Mouse (Mus musculus) adipocyte (in vitro differentiated cells): ENCODE data around the gene Crcp.

ENCODE experiments used
- DNase-seq: peaks from one replicate; pipeline ENCODE4 v3.0.0-alpha.2; 2016; ENCODE audit warnings: low spot score

Crcp gene

GRCm38 (mm10) chr5:130059413-130060328 lies 30.6 kb downstream of the Crcp start:
- no peak for DNase-seq

DNA sequence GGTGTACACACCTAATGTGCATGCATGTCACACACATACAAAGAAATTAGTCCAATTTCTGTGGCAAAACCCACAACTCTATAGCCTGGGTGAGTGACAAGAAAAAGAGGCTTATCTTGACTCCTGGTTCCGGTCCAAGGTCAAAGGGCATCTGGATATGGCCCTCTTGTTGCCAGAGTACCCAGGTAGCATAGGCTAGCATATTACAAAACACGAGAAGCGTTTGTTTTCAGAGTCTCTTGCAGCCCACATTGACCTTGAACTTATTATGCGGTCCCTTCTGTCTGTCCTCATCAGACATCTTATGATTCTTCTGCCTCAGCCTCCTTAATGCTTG lies 31.2 kb downstream of the Crcp start:
- DNase-seq = no peak

DNA sequence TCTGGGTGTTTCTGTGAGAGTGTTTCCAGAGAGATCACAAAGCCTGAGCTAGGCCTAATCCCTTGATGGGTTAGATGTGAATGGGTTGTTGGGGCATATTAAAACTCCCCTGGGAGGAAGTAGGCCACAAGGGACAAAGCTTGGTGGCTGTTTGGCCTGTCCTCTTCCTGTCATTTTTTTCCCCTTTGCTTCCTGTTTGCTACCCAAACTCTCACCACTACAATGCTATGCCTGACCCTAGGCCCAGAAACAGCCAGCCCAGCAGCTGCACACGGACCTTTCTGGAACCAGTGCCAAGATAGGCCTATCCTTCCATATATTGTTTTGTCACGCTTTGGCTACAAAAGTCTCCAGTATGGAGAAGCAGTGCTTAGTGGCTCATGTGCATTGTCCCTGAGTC lies 33.0 kb downstream of the Crcp start:
- DNase-seq = peak; percentile 84

GRCm38 (mm10) chr5:130063760-130064159 lies 34.7 kb downstream of the Crcp start:
- peak; percentile 26 for DNase-seq

DNA sequence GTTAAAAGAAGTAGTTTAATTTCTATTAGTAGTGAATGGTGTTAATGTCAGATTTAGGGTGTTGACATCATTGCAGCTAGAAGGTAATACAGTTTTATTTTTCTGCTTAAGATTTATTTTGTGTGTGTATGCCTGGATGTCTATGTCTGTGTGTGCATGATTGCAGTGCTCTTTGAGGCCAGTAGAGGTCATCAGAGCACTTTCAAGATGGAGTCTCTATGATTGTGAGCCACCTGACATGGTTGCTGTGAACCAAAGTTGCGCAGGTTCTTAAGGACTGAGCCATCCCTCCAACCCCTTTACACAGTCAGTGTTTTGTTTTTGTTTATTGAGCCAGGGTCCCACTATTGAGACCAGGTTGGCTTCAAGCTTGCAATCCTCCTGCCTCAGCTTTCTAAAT lies 36.5 kb downstream of the Crcp start:
- DNase-seq = no peak

GRCm38 (mm10) chr5:130067841-130068264 lies 38.8 kb downstream of the Crcp start:
- no peak for DNase-seq

DNA sequence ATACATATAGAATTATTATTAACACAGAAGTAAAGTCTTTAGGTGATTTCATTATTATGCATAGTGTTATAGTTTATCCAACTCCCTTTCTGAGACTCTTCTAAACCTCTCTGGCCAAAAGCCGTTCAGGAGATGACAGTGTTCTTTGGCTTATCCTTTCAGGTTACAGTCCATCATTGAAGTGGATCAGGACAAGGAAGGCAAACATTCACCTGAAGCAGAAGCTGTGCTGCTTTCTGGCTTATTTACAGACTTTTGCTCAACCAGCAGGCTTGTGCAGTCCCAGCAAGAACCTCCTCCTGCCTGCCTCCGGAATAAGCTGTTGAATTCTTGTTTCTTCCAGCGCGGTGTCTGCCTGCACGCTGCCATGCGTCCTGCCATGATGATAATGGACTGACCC lies 43.9 kb downstream of the Crcp start, which contains the start of gene Tpst1:
TSS of gene Tpst1 (plus strand) at position 301 of the 400 bp plus-strand sequence.
- DNase-seq = no peak

- DNase-seq = no peak
Measured at GRCm38 (mm10) chr5:130074491-130074890, 45.4 kb downstream of the Crcp start.

DNA sequence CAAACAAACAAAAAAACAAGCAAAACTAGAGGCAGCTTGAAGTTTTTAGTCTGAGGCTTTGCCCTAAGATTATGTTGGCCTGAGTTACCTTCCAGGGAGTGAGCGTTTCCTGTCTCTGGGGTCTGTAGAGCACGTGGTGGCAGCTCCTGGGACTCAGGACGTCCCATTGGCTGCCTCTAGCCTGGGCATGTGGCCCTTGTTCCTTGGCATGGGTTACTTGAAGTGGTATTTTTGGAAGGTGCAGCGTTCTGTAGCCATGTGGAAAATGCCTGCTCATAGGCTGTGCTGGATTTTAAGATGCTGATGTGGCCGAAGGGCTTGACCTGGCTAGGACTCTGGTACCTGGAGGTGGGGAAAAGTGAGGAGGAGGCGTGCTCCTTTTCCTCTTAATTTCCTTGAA lies 47.3 kb downstream of the Crcp start:
- DNase-seq = no peak

DNA sequence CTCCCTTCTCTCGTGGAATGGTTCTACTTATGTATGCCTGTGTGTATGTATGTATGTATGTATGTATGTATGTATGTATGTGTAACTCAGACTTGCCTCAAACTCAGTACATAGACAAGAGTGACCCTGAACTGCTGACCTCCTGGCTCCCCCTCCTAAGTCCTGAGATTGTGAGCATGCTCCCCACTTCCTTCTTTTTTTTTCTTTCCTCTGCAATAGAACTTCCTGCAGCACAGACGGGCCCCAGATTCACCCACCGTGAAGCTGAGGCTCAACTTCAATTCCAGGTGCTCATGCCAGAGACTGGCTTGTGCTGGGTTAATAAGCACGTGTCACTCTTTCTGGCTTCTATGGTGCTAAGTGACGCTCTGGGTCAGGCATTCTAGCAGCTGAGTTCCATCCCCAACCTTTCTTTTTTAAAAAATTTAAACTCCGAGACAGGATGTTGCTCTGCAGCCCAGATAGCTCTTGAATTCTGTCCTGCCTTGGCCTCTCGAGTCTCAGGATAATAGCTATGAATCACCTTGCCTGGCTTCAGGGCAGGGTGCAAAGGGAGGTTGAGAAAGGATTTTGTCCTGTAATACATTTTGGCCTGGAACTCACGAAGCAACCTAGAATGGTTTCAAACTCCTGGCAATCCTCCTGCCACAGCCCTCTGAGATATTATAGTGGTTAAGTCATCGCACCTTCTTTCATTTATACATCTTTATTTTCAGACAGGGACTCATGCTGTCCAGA lies 49.2 kb downstream of the Crcp start:
- no peak for DNase-seq

GRCm38 (mm10) chr5:130078834-130079156 lies 49.7 kb downstream of the Crcp start:
- no peak for DNase-seq

- peak; percentile 88 for DNase-seq
Measured at GRCm38 (mm10) chr5:130079202-130080050, 50.3 kb downstream of the Crcp start.

DNA sequence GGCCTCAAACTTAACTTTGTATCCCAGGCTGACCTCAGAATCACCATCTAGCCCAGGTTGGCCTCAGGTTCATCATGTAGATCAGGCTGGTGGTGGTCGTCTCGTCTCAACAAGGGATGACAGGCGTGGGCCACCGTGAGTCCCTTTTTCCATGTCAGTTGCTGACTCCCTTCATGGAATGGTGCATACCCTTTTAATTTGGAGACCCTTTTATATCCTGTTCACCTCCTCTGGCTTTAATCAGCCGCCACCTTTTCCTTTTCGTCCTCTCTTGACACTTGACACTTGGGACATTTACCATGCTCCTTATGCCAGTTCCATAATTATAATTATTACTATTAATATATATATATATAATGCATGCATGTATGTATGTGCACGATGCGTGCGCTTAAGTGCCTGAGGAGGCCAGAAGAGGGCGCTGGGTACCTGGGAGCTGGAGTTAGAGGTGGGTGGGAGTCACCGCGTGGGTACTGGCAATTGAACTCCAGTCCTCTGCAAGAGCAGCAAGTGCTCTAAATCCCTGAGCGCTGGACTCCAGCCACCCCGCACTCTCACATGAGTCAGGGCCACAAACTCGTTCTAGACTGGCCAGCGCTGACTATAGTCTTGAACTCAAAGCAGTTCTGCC lies 51.1 kb downstream of the Crcp start:
- DNase-seq = no peak

DNA sequence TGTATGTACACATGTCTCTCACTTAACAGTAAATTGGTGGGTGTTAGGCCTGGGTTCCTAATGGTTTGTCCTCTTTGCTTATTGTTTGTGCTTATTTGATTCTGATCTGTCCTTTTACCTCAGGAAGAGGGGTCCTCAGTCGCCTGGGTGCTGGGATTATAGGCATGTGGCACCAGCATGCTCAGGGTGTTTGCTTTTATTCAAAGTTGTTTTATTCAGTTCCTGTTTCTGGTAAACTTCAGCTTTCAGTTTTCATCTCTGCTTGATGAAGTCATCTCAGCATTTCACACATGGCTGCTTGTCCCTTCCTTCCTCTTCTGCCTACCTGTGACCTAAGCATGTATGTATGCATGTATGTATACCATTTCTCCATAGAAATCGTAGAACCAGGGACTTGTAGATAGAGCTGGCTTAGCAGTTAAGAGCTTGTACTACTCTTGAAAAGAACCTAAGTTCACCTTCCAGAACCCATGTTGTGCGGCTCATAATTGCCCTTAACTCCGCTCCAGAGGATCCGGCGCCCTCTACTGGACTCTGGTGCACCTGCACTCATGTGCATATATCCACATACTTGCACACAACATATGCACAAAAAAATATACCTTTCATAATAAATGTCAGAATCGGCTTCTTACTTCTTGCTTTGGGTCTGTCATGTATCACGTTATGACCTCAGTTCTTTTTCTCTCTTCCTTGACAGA lies 52.2 kb downstream of the Crcp start:
- DNase-seq = no peak

DNA sequence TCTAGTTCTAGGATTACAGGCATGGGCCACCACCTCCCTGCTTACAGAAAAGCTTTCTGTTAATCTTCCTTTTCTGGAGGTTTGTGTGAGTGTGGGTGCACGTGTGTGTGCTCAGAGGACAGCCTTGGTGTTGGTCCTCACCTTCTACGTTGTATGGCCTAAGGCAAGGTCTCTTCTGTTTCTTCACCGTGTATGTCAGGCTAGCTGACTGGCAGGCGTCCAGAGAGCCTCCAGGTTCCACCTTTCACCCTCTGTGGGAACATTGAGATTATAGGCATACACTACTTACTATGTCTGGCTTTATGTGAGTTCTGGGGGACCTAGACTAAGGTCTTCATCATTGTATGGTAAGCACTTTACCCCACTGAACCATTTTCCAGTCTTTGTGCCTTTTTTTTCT lies 53.3 kb downstream of the Crcp start:
- DNase-seq = peak; percentile 48

GRCm38 (mm10) chr5:130084271-130084670 lies 55.2 kb downstream of the Crcp start:
- DNase-seq = no peak

GRCm38 (mm10) chr5:130088008-130088407 lies 58.9 kb downstream of the Crcp start:
- no peak for DNase-seq

DNA sequence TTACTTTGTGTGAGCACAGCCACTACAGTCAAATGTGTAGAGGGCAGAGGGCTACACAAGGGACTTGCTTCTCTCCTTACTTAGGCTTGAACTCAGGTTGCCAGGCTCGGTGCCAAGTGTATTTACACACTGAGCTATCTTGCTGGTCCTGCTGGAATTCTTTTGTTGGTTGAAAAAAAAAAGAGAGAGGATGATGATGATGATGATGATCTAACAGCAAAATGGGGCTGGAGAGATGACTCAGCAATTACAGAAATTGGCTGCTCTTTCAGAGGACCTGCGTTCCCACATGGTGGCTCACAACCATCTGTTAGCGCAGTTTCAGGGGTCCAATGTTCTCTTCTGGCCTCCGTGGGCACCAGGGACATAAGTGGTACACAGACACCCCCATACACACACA lies 59.5 kb downstream of the Crcp start:
- no peak for DNase-seq

DNA sequence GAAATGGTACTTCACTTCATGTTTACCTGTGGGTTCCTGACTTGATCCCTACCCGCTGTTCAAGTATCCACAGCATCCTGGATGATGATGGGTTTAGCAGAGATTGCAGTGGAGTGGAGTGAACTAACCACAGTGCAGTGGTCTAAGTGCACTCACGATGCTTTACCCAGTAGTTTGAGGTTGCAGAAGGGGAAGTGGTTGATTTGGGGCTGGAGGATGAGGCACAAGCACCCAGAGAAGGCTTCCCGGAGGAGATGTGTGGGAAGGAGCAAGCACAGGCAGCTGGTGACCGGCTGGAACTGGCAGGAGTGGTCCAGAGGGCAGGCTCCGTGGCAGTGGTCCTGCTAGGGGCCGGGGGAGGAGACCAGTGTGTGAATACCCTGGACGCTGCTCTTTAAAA lies 60.1 kb downstream of the Crcp start:
- no peak for DNase-seq

DNA sequence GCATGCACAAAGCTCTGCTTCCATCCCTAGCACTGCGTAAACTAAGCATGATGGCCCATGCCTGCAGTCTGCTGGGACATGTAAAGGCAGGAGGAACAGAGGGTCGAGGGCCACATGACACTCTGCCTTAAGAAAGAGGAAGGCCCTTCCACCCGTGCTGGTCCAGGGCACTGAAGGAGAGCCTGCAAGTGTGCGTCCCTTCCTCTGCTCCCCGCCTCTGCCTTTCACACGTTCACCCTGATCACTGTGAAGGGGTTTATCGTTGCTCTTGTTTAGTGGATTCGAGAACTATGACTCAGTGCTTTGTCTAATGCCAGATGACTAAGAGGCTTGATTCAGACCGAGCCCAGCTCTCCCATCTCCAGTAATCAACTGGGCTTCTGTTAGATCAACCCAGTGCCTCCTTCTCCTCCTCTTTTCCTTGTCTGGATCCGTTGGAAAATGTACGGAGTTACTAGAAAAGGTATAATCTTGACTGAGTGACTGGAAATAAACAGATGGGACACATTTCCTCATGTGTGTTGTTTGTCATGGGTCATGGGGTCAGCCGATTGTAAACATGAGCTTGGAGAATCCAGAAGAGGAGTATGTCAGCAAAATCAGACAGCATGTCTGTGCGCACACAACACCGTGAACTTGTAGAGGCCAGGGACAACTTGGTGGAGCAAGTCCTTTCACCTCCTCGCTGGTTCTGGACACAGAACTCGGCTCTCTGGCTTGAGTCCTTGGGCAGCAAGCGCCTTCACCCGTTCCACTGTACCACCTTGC lies 60.7 kb downstream of the Crcp start:
- DNase-seq = peak; percentile 60

- DNase-seq = no peak
Measured at GRCm38 (mm10) chr5:130096754-130097153, 67.7 kb downstream of the Crcp start.
